Mouse (Mus musculus): Measurements from ENCODE around the gene Ppp4r3a.

DNA sequence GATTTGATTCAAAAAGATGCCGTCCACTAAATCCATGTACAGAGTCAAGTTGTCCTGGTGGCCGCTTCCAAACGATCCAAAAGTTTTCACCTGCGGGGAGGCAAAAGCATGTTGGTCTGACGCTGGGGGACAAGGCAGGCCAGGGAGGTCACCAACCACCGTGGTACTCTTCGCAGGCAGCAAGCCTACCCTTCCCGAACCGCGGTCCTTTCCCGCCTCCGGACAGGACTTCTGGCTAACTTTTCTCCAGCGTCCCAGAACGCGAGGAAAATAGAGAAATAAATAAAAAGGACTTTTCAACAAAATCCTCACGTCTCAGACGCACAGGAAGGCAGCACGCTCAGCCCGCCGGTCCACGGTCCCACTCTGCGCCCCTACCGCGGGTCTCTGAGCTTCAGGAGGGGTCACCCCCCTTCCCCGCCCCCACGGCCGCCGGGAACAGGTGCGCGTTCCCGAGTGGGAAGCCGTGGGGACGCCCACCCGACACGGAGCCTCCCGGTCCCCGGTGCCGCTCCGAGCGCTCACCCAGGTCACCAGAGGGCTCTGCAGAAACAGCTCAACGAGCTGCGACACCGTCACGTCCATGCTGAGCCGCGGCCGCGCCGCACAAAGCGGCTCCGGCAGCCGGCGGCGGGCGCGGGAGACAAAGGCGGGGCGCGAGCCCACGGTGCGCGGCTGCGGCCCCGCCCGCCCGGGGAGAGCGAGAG, 55.1 kb downstream of the Ppp4r3a start:
- TF ChIP-seq POLR2A (IDR thresholded peaks at IDR 0.05; ENCODE audit: borderline replicate concordance, extremely low read depth, low read depth, low read length), result peak; percentile 46; the same call in 1 of the 2 replicates
- no peak for TF ChIP-seq CTCF (IDR thresholded peaks at IDR 0.05; ENCODE audit: insufficient read depth, low read length)
